Mouse (Mus musculus) mature B cell (primary cell): Measurements from ENCODE around the gene Nlrc4.
"Not testable (repeated sequence)": the region's sequence is repeated elsewhere in the genome, so short reads cannot be mapped to it uniquely, and the experiment has no call there.

Experiments
- in situ Hi-C: fragments of 300-500 bp; cut with MboI; formaldehyde crosslinking; loops from 2 replicates; pipeline ENCODE4 v1.14.3; 2019

Gene Nlrc4

GRCm38 (mm10) chr17:74458711-74459408 is at the start of gene Nlrc4:
Nlrc4 (minus strand) TSS chr17:74459142.
- in situ Hi-C loops = no loop called here

- in situ Hi-C loops = no loop called here
Observed at GRCm38 (mm10) chr17:74508600-74508999, 49.7 kb upstream of the Nlrc4 start.

- in situ Hi-C loops = no loop called here
Observed at GRCm38 (mm10) chr17:74507934-74508333, 49.0 kb upstream of the Nlrc4 start.

DNA sequence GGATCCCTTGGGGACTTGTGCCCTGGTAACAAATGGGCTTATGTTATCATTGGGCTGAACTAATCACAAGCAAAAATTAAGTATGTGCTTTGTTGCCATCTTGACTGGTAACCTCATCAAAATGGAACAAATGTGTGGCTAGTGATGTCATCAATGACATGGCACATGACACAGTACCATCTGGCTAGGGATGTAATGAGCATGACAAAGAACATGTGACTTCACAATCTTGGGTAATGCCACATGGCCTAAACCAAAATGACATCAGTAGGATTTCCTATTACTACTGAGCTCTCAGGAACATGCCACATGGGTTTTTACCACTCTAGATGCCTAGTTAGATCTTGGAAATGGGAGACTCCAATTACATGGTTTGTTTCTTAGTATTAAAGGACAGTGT is 42.1 kb upstream of the Nlrc4 start:
- in situ Hi-C loops = no loop called here

- in situ Hi-C loops = no loop called here
Observed at GRCm38 (mm10) chr17:74500204-74500603, 41.3 kb upstream of the Nlrc4 start.

- in situ Hi-C loops = no loop called here
Observed at GRCm38 (mm10) chr17:74491565-74491964, 32.6 kb upstream of the Nlrc4 start.

DNA sequence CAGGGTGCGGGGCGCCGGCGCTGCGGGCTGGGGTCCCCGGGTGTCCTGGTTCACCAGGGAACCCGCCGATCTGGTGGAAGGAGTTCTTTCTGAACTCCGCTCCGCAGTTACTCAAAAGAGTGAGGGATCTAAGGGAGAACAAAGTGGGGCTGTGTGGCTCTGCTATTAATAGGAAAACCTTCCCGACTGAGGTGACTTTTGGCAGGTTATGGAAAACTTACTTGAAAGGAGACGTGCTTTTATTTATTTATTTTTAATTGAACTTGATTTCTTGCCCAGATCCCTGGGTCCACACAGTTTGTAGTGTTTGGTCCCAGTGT is 30.9 kb upstream of the Nlrc4 start:
- in situ Hi-C loops = no loop called here

DNA sequence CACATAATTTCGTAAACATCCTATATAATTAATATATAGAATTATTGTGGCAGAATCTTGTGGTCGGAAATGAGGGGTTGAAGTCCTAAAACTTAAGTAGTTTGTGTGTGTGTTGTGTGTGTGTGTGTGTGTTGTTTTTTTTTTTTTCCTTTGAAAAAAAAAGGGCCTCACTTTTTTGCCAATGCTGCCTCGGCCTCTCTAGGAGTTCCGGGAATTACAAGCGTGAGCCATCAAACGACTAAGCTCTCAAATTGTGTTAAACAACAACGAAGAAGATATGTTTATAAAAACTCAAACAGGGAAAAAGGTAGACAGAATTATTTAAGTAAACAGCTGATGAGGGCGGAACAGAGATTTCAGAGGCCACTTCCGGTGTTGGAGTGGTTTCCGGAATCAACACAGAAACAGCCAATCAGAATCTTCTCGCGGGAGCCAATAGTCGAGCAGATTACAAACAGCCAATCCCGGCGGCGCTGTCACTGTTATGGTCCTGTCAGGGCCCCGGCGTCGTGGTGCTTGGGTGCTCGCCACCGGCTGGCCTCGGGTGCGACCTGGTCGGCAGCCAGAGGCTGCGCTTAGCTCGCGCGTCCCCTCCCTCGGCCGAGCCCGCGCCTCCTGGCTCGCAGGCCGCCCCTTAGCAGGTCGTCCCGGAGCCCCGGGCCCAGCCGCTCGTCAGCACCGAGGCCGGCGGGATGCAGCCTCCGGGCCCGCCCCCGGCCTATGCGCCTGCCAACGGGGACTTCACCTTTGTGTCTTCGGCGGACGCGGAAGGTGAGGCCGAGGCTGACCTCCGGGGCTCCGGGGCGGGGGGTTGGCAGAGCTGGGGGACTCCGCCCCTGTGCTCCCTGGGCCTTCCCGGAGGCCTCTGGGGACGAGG is 30.3 kb upstream of the Nlrc4 start, which contains the start of gene Yipf4:
Gene Yipf4, plus strand, starts transcription at position 470 of the 877 bp plus-strand sequence.
- in situ Hi-C loops = no loop called here

- in situ Hi-C loops = no loop called here
Observed at GRCm38 (mm10) chr17:74480361-74481069, 21.6 kb upstream of the Nlrc4 start.

DNA sequence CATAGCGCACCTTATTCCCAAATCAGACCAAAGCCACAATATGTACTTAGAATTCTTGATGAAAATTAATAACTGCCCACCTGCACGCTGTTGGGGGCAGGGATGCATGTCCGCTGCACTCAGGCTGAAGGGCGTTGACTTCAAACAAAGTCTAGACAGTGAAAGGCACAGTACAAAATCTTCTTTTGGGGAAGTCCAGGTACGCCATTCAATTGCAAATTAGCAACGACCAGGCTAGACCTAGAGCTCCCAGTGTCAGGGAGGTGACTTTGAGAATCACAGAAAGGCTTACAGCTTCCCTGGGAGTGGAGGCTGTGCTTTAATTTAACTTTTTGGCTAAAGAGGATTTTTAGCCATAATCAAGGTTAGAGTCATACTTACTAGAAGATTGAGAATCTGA is 11.2 kb upstream of the Nlrc4 start:
- in situ Hi-C loops = not testable (repeated sequence)

DNA sequence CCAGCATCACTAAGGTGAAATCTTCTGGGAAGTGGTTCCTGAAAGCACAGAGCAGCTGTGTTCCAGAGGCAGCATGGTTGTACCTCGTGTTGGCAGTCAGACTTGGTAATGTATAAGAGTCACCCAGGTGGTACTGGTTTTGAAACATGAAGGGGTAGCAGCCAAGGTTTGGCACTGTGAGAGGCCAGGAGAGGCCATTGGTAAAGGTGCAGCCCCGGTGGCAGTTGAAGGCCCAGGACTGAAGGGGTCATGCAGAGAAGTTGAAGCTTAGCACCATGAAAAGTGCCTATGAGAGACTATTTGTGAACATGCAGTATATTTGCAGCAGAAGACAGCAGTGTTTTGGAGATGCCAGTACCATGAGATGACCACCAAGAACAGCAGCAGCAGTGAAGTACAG is 9.0 kb upstream of the Nlrc4 start:
- in situ Hi-C loops = not testable (repeated sequence)

- in situ Hi-C loops = no loop called here
Observed at GRCm38 (mm10) chr17:74463510-74463909, 4.6 kb upstream of the Nlrc4 start.

GRCm38 (mm10) chr17:74457972-74458677 is 817 bp downstream of the Nlrc4 start:
- in situ Hi-C loops = no loop called here

DNA sequence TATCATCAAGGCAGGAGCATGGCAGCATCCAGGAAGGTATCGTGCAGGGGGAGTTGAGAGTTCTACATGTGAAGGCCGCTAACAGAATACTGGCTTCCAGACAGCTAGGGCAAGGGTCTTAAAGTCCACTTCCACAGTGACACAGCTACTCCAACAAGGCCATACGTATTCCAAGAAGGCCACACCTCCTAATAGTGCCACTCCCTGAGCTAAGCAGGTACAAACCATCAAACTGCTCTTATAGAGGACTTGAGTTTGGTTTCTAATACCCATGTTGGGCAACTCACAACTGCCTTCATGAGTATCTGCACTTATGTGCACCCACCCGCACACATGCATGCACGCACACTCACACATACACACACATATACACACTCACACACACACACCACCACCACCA is 2.1 kb downstream of the Nlrc4 start:
- in situ Hi-C loops = no loop called here

DNA sequence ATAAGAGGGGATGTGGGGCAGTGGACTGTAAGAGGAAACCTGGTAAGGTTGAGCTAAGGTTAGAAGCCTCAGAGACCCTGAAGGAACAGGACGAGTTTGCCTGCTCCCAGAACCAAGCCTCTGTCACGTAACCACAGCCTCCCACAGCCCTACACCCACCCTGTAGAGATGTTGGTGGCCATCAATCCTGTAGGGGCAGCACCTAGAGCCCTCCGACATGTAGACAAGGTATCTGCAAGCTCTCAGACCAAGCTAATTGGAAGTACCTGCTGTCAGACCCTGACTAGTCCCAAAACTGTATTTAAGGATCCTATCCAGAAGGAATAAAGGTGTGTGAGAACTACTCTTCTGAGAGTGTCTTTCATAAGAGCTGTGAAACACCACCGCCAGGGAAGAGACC is 3.5 kb downstream of the Nlrc4 start:
- in situ Hi-C loops = no loop called here

- in situ Hi-C loops = no loop called here
Observed at GRCm38 (mm10) chr17:74454660-74455059, 4.3 kb downstream of the Nlrc4 start.

DNA sequence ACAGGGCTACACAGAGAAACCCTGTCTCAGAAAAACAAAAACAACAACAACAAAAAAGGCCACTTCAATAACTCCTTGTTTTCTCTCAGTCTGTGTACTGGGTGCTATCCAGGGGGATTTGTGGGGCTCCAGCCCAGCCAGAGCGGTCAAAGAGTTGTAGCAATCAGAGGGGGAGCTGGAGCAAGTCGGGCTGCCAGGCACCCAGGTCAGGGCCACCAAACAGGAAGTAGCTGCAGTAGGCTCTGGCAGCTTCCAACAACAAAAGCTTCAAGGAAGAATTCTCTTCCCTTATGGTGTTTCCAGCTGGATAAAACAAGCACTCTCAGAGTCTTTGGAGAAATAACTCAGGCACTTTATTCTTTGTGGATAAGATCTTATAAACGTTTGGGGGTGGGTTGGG is 5.0 kb downstream of the Nlrc4 start:
- in situ Hi-C loops = no loop called here

- in situ Hi-C loops = no loop called here
Observed at GRCm38 (mm10) chr17:74449776-74450175, 9.2 kb downstream of the Nlrc4 start.

GRCm38 (mm10) chr17:74440486-74440885 is 18.5 kb downstream of the Nlrc4 start:
- in situ Hi-C loops = no loop called here

GRCm38 (mm10) chr17:74437762-74438161 is 21.2 kb downstream of the Nlrc4 start:
- in situ Hi-C loops = no loop called here

DNA sequence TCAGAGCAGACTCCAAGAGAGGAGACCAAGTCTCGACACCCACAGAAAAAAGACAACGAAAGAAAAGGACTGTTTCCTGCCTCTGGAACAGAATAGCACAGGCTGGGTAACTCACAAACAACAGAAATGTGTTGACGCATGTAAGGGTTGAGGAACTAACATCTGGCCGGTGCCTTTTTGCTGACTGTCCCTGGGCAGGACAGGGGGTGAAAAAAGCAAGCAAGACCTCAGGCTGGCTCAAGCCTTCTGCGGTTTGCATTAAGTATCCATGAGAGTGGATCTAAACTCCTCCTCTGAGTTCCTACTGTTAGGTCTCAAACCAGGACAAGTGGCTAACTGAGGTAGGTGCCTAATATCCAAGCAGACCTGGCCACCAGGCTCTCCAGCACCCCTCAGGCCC is 26.3 kb downstream of the Nlrc4 start:
- in situ Hi-C loops = no loop called here

GRCm38 (mm10) chr17:74431481-74431880 is 27.5 kb downstream of the Nlrc4 start:
- in situ Hi-C loops = no loop called here
